Mouse (Mus musculus) frontal cortex, postnatal 10 days (tissue): ENCODE results near the gene Smok3c.
"Not testable (repeated sequence)": the region's sequence is repeated elsewhere in the genome, so short reads cannot be mapped to it uniquely, and the experiment has no call there.

ENCODE experiments used
- DNase-seq, 2 experiments: peaks; one replicate each; pipeline ENCODE4 v3.0.0; 2022; ENCODE audit warnings: low spot score in 2 of 2, mixed read lengths in 1 of 2

The Smok3c gene

DNA sequence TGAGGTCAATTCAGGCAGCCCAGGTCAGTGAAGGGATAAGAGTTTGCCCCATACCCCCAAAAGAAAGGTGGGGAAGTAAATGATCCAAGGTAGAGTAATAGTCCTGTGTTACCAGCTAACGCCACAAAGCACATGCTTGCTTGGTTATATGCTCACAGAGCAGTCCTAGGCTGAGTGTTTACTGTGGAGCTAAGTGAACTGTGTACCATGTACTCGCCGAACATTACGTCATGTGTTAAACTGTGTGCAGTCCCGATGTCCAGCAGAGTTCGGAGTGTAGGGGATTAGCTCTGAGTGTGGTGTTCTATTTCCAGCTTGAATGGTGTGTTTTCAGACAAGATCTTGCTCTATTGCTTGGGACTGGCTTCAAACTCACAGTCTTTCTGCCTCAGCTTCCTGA is 41.5 kb downstream of the Smok3c start:
- no peak for DNase-seq

DNA sequence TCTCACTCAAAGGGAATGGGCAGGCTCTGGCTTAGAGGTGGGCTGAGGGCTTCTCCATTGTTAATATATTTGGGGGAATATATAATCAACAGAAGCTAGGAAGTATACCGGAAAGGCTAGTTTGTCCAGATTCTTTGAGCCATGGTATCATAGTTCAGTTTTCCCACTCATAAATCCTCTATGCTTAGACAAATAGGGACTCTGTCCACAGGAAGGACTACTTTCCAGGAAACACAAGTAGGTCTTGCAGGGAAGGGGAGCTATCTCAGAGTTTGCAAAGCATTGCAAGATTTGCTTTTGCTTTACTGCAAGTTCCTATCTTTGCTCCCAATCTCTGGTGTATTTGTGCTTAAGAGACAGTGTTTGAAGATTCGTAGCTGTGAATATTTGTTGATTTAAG is 52.0 kb downstream of the Smok3c start:
- DNase-seq = no peak

DNA sequence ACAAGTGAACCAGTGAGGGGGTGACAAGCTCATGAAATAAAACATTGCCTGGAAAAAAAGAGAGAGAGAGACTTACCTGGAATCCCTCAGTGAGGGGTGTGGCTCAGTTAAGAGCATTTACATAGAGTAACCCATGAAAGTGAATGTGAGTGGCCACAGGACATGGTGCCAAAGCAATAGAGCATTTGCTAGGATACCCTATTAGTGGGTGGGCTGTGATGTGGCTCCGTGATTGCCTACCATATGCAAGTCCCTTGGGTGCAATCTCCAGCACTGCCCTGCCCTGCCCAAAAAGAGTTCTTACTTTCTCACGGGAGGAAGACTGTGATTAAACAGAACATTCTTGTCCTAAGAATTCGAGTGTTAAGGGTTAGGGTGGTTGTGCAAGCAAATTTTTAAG is 54.1 kb downstream of the Smok3c start:
- DNase-seq = no peak

DNA sequence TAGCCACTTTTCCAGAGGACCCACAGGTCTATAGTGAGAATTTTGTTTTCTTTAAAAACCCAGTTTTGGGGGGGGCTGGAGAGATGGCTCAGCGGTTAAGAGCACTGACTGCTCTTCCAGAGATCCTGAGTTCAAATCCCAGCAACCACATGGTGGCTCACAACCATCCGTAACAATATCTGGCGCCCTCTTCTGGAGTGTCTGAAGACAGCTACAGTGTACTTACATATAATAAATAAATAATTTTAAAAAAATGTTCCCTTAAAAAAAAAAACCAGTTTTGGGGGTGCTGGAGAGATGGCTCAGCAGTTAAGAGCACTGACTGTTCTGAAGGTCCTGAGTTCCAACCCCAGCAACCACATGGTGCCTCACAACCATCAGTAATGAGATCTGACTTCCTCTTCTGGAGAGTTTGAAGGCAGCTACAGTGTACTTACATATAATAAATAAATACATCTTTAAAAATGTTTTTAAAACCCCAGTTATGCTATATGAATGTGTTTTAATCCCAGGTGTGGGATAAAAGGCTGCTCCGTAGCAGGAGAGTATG is 56.9 kb downstream of the Smok3c start:
- not testable (repeated sequence) for DNase-seq
